Mouse (Mus musculus): ENCODE measurements at regions not wholly inside any gene's neighbourhood (a gene's known extent, or its start where the extent isn't known, plus 50 kb on each side); places are given as distances from the start of the nearest gene placed in this dataset.

- no peak overlapping the region for H3K4me2 ChIP-seq
- no peak for ATAC-seq (ENCODE audit: low FRiP score, low read depth)
- H3K4me1 ChIP-seq (replicated peaks): no peaks in the 10 kb centered on the region
- no peaks in the 10 kb centered on the region for H3K9me3 ChIP-seq
- no peak overlapping the region for H3K27ac ChIP-seq (replicated peaks)
- H3K36me3 ChIP-seq: no peaks in the 10 kb centered on the region
- H3K9ac ChIP-seq: no peak overlapping the region
- 26% methylated on average over 1 of the region's 1 CpGs for WGBS
- no peaks in the 10 kb centered on the region for H3K27me3 ChIP-seq
- no peak overlapping the region for H3K4me3 ChIP-seq
Observed at GRCm38 (mm10) chrX:135069448-135069847, 60.4 kb upstream of the Zmat1 start.

GRCm38 (mm10) chrX:135060184-135060583 lies 51.2 kb upstream of the Zmat1 start:
- Histone ChIP-seq H3K4me2 (no peak overlapping the region), H3K27me3 (no peaks in the 10 kb centered on the region), H3K4me1 (replicated peaks) (no peaks in the 10 kb centered on the region), H3K4me3 (no peak overlapping the region), H3K36me3 (no peaks in the 10 kb centered on the region), H3K9ac (no peak overlapping the region), H3K9me3 (no peaks in the 10 kb centered on the region), H3K27ac (replicated peaks) (no peak overlapping the region)
- WGBS: 72% methylated on average over 3 of the region's 3 CpGs
- no peak for ATAC-seq (ENCODE audit: low FRiP score, low read depth)

- Histone ChIP-seq H3K27me3 (0 out of 2 replicates have a peak, but pooled peaks cover 2% of the 10 kb centered on the region), H3K9me3 (no peaks in the 10 kb centered on the region), H3K36me3 (no peaks in the 10 kb centered on the region), H3K27ac (replicated peaks) (no peak overlapping the region), H3K4me1 (replicated peaks) (no peaks in the 10 kb centered on the region), H3K9ac (no peak overlapping the region), H3K4me3 (no peak overlapping the region), H3K4me2 (no peak overlapping the region)
- 70% methylated on average over 3 of the region's 3 CpGs for WGBS
- ATAC-seq (ENCODE audit: low FRiP score, low read depth): no peak
Observed at GRCm38 (mm10) chrX:135058949-135059348, 49.9 kb upstream of the Zmat1 start.

All from hindbrain, embryonic 15.5 days (tissue).